Mouse (Mus musculus): ENCODE measurements at regions not wholly inside any gene's neighbourhood (a gene's known extent, or its start where the extent isn't known, plus 50 kb on each side); places are given as distances from the start of the nearest gene placed in this dataset.
"Not testable (repeated sequence)": the region's sequence is repeated elsewhere in the genome, so short reads cannot be mapped to it uniquely, and the experiment has no call there.

DNA sequence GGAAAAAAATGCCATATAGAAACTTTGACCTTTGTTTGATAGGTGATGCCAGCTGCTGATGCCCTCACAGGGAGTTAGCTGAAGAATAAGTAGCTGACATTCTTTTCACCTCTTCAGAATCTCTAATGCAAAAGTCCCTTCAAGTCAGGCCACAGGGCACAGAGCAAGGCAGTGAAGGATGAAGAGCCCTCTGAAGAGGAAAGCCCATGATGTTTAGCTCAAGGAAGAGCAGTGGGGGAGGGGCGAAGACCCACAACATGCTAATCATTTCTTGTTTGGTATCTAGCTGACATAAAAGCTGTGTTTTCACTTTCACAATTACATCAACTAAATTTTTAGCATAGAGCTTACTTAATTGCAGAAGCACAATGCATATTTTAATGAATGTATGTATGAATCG is 1108.4 kb downstream of the Trim52 start:
- ATAC-seq (ENCODE audit: low TSS enrichment): no peak

DNA sequence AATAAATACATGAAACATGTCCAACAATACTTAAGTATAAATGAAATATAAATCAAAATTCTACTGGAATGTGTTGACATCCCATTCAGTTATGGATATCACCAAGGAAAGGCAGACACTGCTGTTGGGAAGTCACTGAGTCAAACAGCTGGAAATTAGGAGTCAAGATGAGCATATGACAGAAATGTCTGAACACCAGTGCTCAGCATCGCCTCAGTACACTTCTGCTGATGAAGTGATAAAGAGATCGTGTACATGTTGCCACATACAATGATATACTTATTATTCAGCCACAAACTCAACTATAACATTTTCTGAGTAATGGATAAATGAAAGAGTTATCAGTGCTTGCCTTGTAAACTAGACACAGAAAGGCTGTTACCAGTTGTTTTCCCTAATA is 1158.2 kb downstream of the Trim52 start:
- no peak for ATAC-seq (ENCODE audit: low TSS enrichment)

DNA sequence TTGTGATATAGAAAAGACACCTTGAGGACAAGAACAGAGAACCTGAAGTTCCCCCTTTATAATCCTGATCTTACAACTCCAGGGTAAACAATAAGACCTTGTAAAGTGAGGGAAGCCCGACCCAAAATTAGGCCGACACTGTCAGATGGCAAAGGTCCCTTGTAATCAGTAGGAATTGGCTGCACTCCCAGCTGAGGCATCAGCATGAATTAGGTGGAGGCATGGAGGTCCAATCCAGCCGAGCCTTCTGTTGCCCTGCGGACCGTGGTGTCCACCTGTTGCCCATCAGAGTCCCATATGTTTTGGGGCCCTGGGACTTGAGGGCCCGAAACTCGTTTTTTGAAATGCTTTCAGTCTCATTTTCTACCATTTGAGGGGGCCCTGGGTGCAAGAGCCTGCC is 1174.3 kb downstream of the Trim52 start:
- not testable (repeated sequence) for ATAC-seq (ENCODE audit: low TSS enrichment)

DNA sequence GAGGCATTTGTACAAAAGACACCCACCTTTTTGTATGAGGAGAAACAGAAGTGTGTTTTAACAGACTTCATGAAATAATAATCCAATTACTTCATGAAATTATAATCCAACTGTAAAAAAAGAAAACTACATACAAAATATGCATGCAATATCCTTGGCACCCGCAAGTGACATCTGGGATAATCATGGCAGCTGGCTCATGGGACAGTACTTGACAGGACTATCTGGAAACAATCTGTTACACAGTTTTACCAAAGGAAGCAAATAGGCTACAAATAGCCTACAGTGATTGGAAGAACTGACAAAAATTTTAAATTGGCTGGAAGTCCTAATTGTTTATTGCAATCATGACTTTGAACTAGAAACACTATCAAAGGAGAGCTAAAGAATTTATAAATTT is 1223.3 kb downstream of the Trim52 start:
- no peak for ATAC-seq (ENCODE audit: low TSS enrichment)

DNA sequence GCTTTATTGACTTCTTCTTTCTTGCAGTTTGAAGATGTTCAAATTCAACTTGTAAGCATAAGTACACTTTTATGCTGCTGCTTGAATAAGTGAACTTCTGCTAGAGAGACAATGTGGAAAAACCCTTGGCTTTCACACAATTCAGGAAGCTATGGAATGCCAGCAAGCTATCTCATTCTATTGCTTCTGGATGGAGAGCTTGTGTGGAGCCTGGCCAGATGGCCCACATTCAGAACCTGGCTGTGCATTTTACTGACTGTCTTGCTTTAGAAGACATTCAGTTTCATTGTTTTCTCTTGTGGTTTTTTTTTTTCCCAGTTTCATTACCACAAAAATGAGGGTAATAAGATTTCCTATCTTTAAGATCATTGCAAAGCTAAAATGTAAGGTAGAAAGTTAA is 1234.2 kb downstream of the Trim52 start:
- ATAC-seq (ENCODE audit: low TSS enrichment): peak; percentile 55; the same call in 1 of the 2 replicates

DNA sequence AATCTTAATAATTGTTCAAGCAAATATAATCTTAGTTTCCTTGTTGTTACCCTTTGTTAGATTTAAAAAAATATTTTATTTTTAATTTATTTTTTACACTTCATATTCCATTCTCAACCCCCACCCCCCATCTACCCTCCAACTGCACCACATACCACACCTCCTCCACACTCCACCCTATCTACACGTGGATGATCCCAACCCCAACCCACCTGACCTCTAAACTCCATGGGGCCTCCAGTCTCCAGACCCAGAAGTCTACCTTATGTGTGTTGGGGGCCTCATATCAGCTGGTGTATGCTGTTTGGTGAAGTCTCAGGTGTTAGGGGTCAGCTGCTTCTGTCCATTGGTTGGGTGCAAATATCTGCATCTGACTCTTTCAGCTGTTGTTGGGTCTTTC is 1256.8 kb downstream of the Trim52 start:
- no peak for ATAC-seq (ENCODE audit: low TSS enrichment)
